8 mouse cellular contexts compared by ENCODE assay signal in genomic region chr9:71485475-71486094, GRCm38 (mm10). TPM values are rescaled to one million over a fixed set of nuclear protein-coding genes. Genes with fewer than 3 reads are reported as not detected.
A peak's percentile ranks its signal among the peaks of the same experiment; 100 is the strongest.
DNase-seq lines count a peak whose midpoint lies in the region; ATAC-seq and TF ChIP-seq lines count a peak whose summit lies in the region.

Polr2m (minus strand) TSS chr9:71485935.

- no peaks in the 10 kb centered on the region for H3K9me3 ChIP-seq in embryonic facial prominence, embryonic 14.5 days (ENCODE audit: control insufficient read depth, low read length)
- H3K9me3 ChIP-seq in limb, embryonic 13.5 days = no peaks in the 10 kb centered on the region
- H3K9me3 ChIP-seq in midbrain, embryonic 16.5 days (replicated peaks; ENCODE audit: control insufficient read depth, low read length, poor library complexity, severe bottlenecking) = no peaks in the 10 kb centered on the region

- WGBS in embryonic facial prominence, embryonic 14.5 days = 0% methylated on average over 35 of the region's 70 CpGs
- under 1% methylated on average over 70 of the region's 70 CpGs for WGBS in heart, adult 2 months
- under 1% methylated on average over 69 of the region's 70 CpGs for WGBS in limb, embryonic 13.5 days
- WGBS in midbrain, embryonic 16.5 days = under 1% methylated on average over 69 of the region's 70 CpGs

- TF ChIP-seq CTCF in heart, adult 2 months (IDR thresholded peaks at IDR 0.05) = no peak

- DNase-seq in 3T3-L1 (ENCODE audit: low read depth, low spot score) = peak; percentile 95
- DNase-seq in adrenal gland, postnatal 4 days (ENCODE audit: low spot score in 2 of 2) = peak; percentile 78 to 85
- DNase-seq in embryonic facial prominence, embryonic 14.5 days (ENCODE audit: low spot score) = peak; percentile 97
- peak; percentile 96 to 99 for DNase-seq in heart, adult 2 months
- peak; percentile 94 to 96 for DNase-seq in kidney, adult 8-10 months
- peak; percentile 81 to 93 for DNase-seq in spleen, postnatal 10 days (ENCODE audit: low spot score in 2 of 2)

- H3K4me3 ChIP-seq in embryonic facial prominence, embryonic 14.5 days (ENCODE audit: low read depth, low read length) = peak within 1 kb of the TSS; percentile 88
- peak within 1 kb of the TSS; percentile 88 for H3K4me3 ChIP-seq in heart, adult 2 months
- H3K4me3 ChIP-seq in limb, embryonic 13.5 days = peak within 1 kb of the TSS; percentile 96
- peak within 1 kb of the TSS; percentile 95 for H3K4me3 ChIP-seq in midbrain, embryonic 16.5 days (ENCODE audit: low read depth, low read length)

- ATAC-seq in embryonic facial prominence, embryonic 14.5 days (ENCODE audit: low read depth) = peak; percentile 98
- ATAC-seq in limb, embryonic 13.5 days (ENCODE audit: low FRiP score, low read depth) = peak; percentile 97
- ATAC-seq in midbrain, embryonic 16.5 days = peak; percentile 98

- H3K36me3 ChIP-seq in embryonic facial prominence, embryonic 14.5 days (ENCODE audit: control insufficient read depth, insufficient read depth, low read length) = peaks cover 30% of the 10 kb centered on the region
- peaks cover 27% of the 10 kb centered on the region for H3K36me3 ChIP-seq in heart, adult 2 months (ENCODE audit: control insufficient read depth, insufficient read depth, low read length)
- peaks cover 30% of the 10 kb centered on the region for H3K36me3 ChIP-seq in limb, embryonic 13.5 days
- H3K36me3 ChIP-seq in midbrain, embryonic 16.5 days (ENCODE audit: control insufficient read depth, insufficient read depth, low read length) = peaks cover 21% of the 10 kb centered on the region

- H3K9ac ChIP-seq in embryonic facial prominence, embryonic 14.5 days (ENCODE audit: low read depth, low read length) = peak within 1 kb of the TSS; percentile 99
- peak within 1 kb of the TSS; percentile 100 for H3K9ac ChIP-seq in heart, adult 2 months (ENCODE audit: low read depth, low read length)
- peak within 1 kb of the TSS; percentile 100 for H3K9ac ChIP-seq in limb, embryonic 13.5 days
- H3K9ac ChIP-seq in midbrain, embryonic 16.5 days (ENCODE audit: low read depth, low read length) = peak within 1 kb of the TSS; percentile 97

- peak within 1 kb of the TSS; percentile 94 for H3K27ac ChIP-seq in embryonic facial prominence, embryonic 14.5 days (replicated peaks; ENCODE audit: low read depth, low read length)
- H3K27ac ChIP-seq in heart, adult 2 months = peak within 1 kb of the TSS; percentile 94
- H3K27ac ChIP-seq in limb, embryonic 13.5 days = peak within 1 kb of the TSS; percentile 95
- peak within 1 kb of the TSS; percentile 91 for H3K27ac ChIP-seq in midbrain, embryonic 16.5 days (ENCODE audit: low read length)

- peaks cover 5% of the 10 kb centered on the region; the same call in 1 of the 2 replicates for H3K79me2 ChIP-seq in heart, adult 2 months (replicated peaks; ENCODE audit: control insufficient read depth, insufficient read depth, low read length)

- TF ChIP-seq EP300 in heart, adult 2 months (IDR thresholded peaks at IDR 0.05; ENCODE audit: insufficient read depth, low read depth, low read length) = peak; percentile 85

- peak within 1 kb of the TSS; percentile 68 for H3K4me2 ChIP-seq in embryonic facial prominence, embryonic 14.5 days (ENCODE audit: low read depth, low read length)
- peak within 1 kb of the TSS; percentile 84 for H3K4me2 ChIP-seq in limb, embryonic 13.5 days (replicated peaks)
- peak within 1 kb of the TSS; percentile 83 for H3K4me2 ChIP-seq in midbrain, embryonic 16.5 days (ENCODE audit: low read length)

- intact Hi-C loops in heart, adult 2 months (cut with DNase I) = loop anchor here (5.0 to 10.0 kb wide), 2 partner anchors 132 to 789 kb away; partner anchors contain the start of gene Zfp280d

- peaks cover 6% of the 10 kb centered on the region; the same call in 1 of the 2 replicates for H3K4me1 ChIP-seq in embryonic facial prominence, embryonic 14.5 days (ENCODE audit: control insufficient read depth, insufficient read depth, low read length)
- H3K4me1 ChIP-seq in heart, adult 2 months (ENCODE audit: control insufficient read depth, insufficient read depth, low read length) = peaks cover 4% of the 10 kb centered on the region; the same call in 1 of the 2 replicates
- peaks cover 23% of the 10 kb centered on the region for H3K4me1 ChIP-seq in limb, embryonic 13.5 days
- H3K4me1 ChIP-seq in midbrain, embryonic 16.5 days (ENCODE audit: control insufficient read depth, insufficient read depth, low read length) = peaks cover 13% of the 10 kb centered on the region

- no peaks in the 10 kb centered on the region for H3K27me3 ChIP-seq in embryonic facial prominence, embryonic 14.5 days (replicated peaks; ENCODE audit: control insufficient read depth, insufficient read depth, low read length)
- H3K27me3 ChIP-seq in heart, adult 2 months (ENCODE audit: control insufficient read depth, insufficient read depth, low read length) = no peaks in the 10 kb centered on the region
- peaks cover 10% of the 10 kb centered on the region for H3K27me3 ChIP-seq in limb, embryonic 13.5 days
- no peaks in the 10 kb centered on the region for H3K27me3 ChIP-seq in midbrain, embryonic 16.5 days (ENCODE audit: control insufficient read depth, insufficient read depth, low read depth, low read length)

- TF ChIP-seq POLR2A in heart, adult 2 months (IDR thresholded peaks at IDR 0.05; ENCODE audit: insufficient read depth, low read depth, low read length) = peak; percentile 65

RNA-seq across cellular contexts. Expression of gene Polr2m, which starts in this region (rescaled TPM):
- total RNA-seq in adrenal gland, postnatal 4 days (2021) = 100 to 1,000 TPM; 222 to 232 TPM
- polyA plus RNA-seq in embryonic facial prominence, embryonic 14.5 days (2014; fragmentation: Nextera tagmentation; extraction: Ambion mirVana) = 302 and 338 TPM in 2 replicates
- 100 to 1,000 TPM; 320 to 321 TPM for total RNA-seq in heart, adult 2 months (2021)
- polyA plus RNA-seq in heart, adult 2 months (2012; rRNA removed) = 188 and 224 TPM in 2 replicates
- polyA plus RNA-seq in limb, embryonic 13.5 days (2015; fragmentation: Nextera tagmentation; extraction: Ambion mirVana) = 512 and 546 TPM in 2 replicates
- 341 and 351 TPM in 2 replicates for polyA plus RNA-seq in midbrain, embryonic 16.5 days (2015; fragmentation: Nextera tagmentation; extraction: Ambion mirVana)

Comparison
In these comparisons a context has a peak if more than half of its experiments do, and no peak if none do; other contexts are left out.
1. Peak in every context shown above with its lines: DNase-seq, ATAC-seq, H3K4me3 ChIP-seq and H3K27ac ChIP-seq.